Mouse (Mus musculus) liver, embryonic 18 days (tissue): Measurements from ENCODE around the gene Lrtm1. TPM values are rescaled to one million over a fixed set of nuclear protein-coding genes. Genes with fewer than 3 reads are reported as not detected.

Experiments used
- polyA plus RNA-seq: library from polyadenylated mRNA; depleted of rRNA; stranded (reverse); fragments of >200 nt; gene quantifications from 2 replicates; pipeline ENCODE4 v1.2.3, GENCODE M21; 2012; rRNA removed

The Lrtm1 gene
- 0.58 and 0.94 TPM in 2 replicates for polyA plus RNA-seq

GRCm38 (mm10) chr14:29017883-29018282 lies at the start of gene Lrtm1:
Gene Lrtm1 (plus strand): TSS chr14:29018208.

